Mouse (Mus musculus): ENCODE measurements around the gene Prrx2.
"Not testable (repeated sequence)": the region's sequence is repeated elsewhere in the genome, so short reads cannot be mapped to it uniquely, and the experiment has no call there.

The Prrx2 gene

GRCm38 (mm10) chr2:30912291-30912773 lies 77.6 kb downstream of the Prrx2 start:
- peak; percentile 84 for DNase-seq (ENCODE audit: low spot score)

- DNase-seq (ENCODE audit: low spot score) = no peak
These were observed 78.2 kb downstream of the Prrx2 start for GRCm38 (mm10) chr2:30913022-30913421.

GRCm38 (mm10) chr2:30914836-30915235 lies 80.1 kb downstream of the Prrx2 start:
- DNase-seq (ENCODE audit: low spot score) = no peak

- DNase-seq (ENCODE audit: low spot score) = no peak
These were observed 80.6 kb downstream of the Prrx2 start for GRCm38 (mm10) chr2:30915376-30915775.

- DNase-seq (ENCODE audit: low spot score) = not testable (repeated sequence)
These were observed 81.2 kb downstream of the Prrx2 start for GRCm38 (mm10) chr2:30915933-30916332.

- DNase-seq (ENCODE audit: low spot score) = no peak
These were observed 82.9 kb downstream of the Prrx2 start for GRCm38 (mm10) chr2:30917649-30918048.

GRCm38 (mm10) chr2:30918126-30918525 lies 83.4 kb downstream of the Prrx2 start:
- DNase-seq (ENCODE audit: low spot score) = no peak

- DNase-seq (ENCODE audit: low spot score) = no peak
These were observed 84.1 kb downstream of the Prrx2 start for GRCm38 (mm10) chr2:30918780-30919329.

GRCm38 (mm10) chr2:30920216-30920615 lies 85.4 kb downstream of the Prrx2 start:
- peak; percentile 29 for DNase-seq (ENCODE audit: low spot score)

GRCm38 (mm10) chr2:30923099-30923498 lies 88.3 kb downstream of the Prrx2 start:
- no peak for DNase-seq (ENCODE audit: low spot score)

- DNase-seq (ENCODE audit: low spot score) = no peak
These were observed 90.4 kb downstream of the Prrx2 start for GRCm38 (mm10) chr2:30925181-30925580.

GRCm38 (mm10) chr2:30926381-30926780 lies 91.6 kb downstream of the Prrx2 start:
- no peak for DNase-seq (ENCODE audit: low spot score)

- DNase-seq (ENCODE audit: low spot score) = peak; percentile 58
These were observed 92.5 kb downstream of the Prrx2 start for GRCm38 (mm10) chr2:30927151-30927781.

- peak; percentile 81 for DNase-seq (ENCODE audit: low spot score)
These were observed 93.3 kb downstream of the Prrx2 start for GRCm38 (mm10) chr2:30927844-30928628.

- peak; percentile 74 for DNase-seq (ENCODE audit: low spot score)
These were observed 94.2 kb downstream of the Prrx2 start for GRCm38 (mm10) chr2:30928893-30929482.

- DNase-seq (ENCODE audit: low spot score) = peak; percentile 72
These were observed 94.8 kb downstream of the Prrx2 start, which contains the start of gene Ptges for GRCm38 (mm10) chr2:30929483-30930045. Gene Ptges, minus strand, starts transcription at chr2:30929863.

- DNase-seq (ENCODE audit: low spot score) = not testable (repeated sequence)
These were observed 96.1 kb downstream of the Prrx2 start for GRCm38 (mm10) chr2:30930846-30931245.

Measured in lung, postnatal 25 days (tissue).